Mouse (Mus musculus) neural tube, embryonic 15.5 days (tissue): ENCODE measurements around the gene Ggcx. TPM values are rescaled to one million over a fixed set of nuclear protein-coding genes. Genes with fewer than 3 reads are reported as not detected.

ENCODE experiments used
- ATAC-seq: fragments of 200-750 bp; cut with Nextera tagmentation; 2 replicates; pipeline ENCODE4 v1.8.0; 2017; ENCODE audit warnings: mild to moderate bottlenecking, moderate TSS enrichment, moderate library complexity; ENCODE audit not compliant: low FRiP score
- H3K27ac ChIP-seq: fragments of 300-500 bp; sonication (generic); replicated peaks from 2 replicates; pipeline ENCODE4 v1.5.1; 2015; ENCODE audit warnings: mild to moderate bottlenecking, inconsistent platforms
- H3K27me3 ChIP-seq: fragments of 300-500 bp; sonication (generic); replicated peaks from 2 replicates; pipeline ENCODE4 v1.6.1; 2015; ENCODE audit warnings: inconsistent platforms
- H3K36me3 ChIP-seq: fragments of 300-500 bp; sonication (generic); 2 replicates; pipeline ENCODE4 v1.6.1; 2015; ENCODE audit warnings: inconsistent platforms
- H3K4me1 ChIP-seq: fragments of 300-500 bp; sonication (generic); 2 replicates; pipeline ENCODE4 v1.6.1; 2015; ENCODE audit warnings: inconsistent platforms
- H3K4me2 ChIP-seq: fragments of 300-500 bp; sonication (generic); 2 replicates; pipeline ENCODE4 v1.6.1; 2015; ENCODE audit warnings: inconsistent platforms, mild to moderate bottlenecking, moderate library complexity
- H3K4me3 ChIP-seq: fragments of 300-500 bp; sonication (generic); replicated peaks from 2 replicates; pipeline ENCODE4 v1.5.1; 2015; ENCODE audit warnings: mild to moderate bottlenecking, inconsistent platforms
- H3K9ac ChIP-seq: fragments of 300-500 bp; sonication (generic); replicated peaks from 2 replicates; pipeline ENCODE4 v1.6.1; 2015; ENCODE audit warnings: mild to moderate bottlenecking, inconsistent platforms
- H3K9me3 ChIP-seq: fragments of 300-500 bp; sonication (generic); replicated peaks from 2 replicates; pipeline ENCODE4 v1.6.1; 2016; ENCODE audit warnings: inconsistent platforms
- WGBS: fragments of 180-500 bp; shearing (Covaris S2); methylation state at CpG from one replicate; pipeline ENCODE4 v1.1.7; 2015; ENCODE audit warnings: mixed read lengths; 5-methylcytosine and 5-hydroxymethylcytosine counted together
- polyA plus RNA-seq: library from polyadenylated mRNA; unstranded; fragments of >200 nt; fragmentation: Nextera tagmentation; extraction: Ambion mirVana; gene quantifications from 2 replicates; pipeline ENCODE4 v1.2.1, GENCODE M21; 2015

The Ggcx gene
- polyA plus RNA-seq, 1 experiment from 2014 or later, result 19.0 TPM

- ATAC-seq, result no peak
- Histone ChIP-seq H3K4me1 (no peaks in the 10 kb centered on the region; the same call in 1 of the 2 replicates), H3K9me3 (no peaks in the 10 kb centered on the region), H3K4me2 (no peak overlapping the region), H3K27me3 (peaks cover 14% of the 10 kb centered on the region), H3K36me3 (no peaks in the 10 kb centered on the region), H3K27ac (no peak overlapping the region), H3K9ac (no peak overlapping the region), H3K4me3 (no peak overlapping the region)
- 86% methylated on average over 15 of the region's 15 CpGs for WGBS
Observed at GRCm38 (mm10) chr6:72374820-72375563, 39.1 kb upstream of the Ggcx start.

DNA sequence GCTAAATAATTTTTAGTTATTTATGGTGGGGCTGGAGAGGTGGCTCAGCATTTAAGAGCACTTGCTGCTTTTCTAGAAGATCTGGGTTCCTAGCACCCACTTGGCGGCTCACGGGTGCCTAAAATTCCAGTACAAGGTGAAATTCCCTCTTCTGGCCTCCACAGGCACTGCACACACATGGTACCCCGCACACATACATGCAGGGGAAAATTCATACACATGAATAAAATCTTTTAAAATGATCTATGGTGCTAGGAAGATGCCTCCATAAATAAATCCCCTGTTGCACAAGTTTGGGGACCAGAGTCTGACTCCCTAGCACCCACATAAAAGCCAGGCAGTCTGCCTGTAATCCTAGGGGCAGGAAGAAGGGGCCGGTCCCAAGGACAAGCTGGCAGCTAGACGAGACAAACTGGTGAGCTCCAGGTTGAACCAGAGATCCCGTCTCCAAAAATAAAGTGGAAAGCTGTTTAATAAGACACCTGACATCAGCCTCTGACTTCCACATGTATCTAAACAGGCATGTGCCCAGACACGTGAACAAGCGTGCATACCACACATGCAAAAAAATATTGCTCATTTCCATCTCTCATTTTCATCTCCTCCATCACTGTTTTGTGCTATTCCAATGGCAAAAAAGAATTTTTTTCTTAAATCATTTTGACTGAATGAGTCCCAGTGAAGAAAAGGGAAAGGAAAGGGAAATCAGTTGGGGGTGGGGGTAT lies 35.4 kb upstream of the Ggcx start:
- H3K4me3 ChIP-seq, result no peak overlapping the region
- H3K4me2 ChIP-seq, result no peak overlapping the region
- no peak overlapping the region for H3K9ac ChIP-seq
- peaks cover 6% of the 10 kb centered on the region; the same call in 1 of the 2 replicates for H3K4me1 ChIP-seq
- no peak overlapping the region for H3K27ac ChIP-seq
- H3K9me3 ChIP-seq, result no peaks in the 10 kb centered on the region
- no peaks in the 10 kb centered on the region for H3K36me3 ChIP-seq
- WGBS, result 87% methylated on average over 8 of the region's 8 CpGs
- no peak for ATAC-seq
- peaks cover 28% of the 10 kb centered on the region for H3K27me3 ChIP-seq

GRCm38 (mm10) chr6:72379377-72380130 lies 34.6 kb upstream of the Ggcx start:
- H3K36me3 ChIP-seq, result no peaks in the 10 kb centered on the region
- 36% methylated on average over 7 of the region's 7 CpGs for WGBS
- peak overlapping the region; percentile 61 for H3K4me2 ChIP-seq
- peaks cover 6% of the 10 kb centered on the region; the same call in 1 of the 2 replicates for H3K4me1 ChIP-seq
- peak overlapping the region; percentile 41 for H3K4me3 ChIP-seq
- H3K9me3 ChIP-seq, result no peaks in the 10 kb centered on the region
- 0 out of 2 replicates have a peak overlapping the region, but pooled peaks have one; percentile 58 for H3K27ac ChIP-seq
- peaks cover 28% of the 10 kb centered on the region for H3K27me3 ChIP-seq
- no peak for ATAC-seq
- H3K9ac ChIP-seq, result peak overlapping the region; percentile 43; the same call in 1 of the 2 replicates

DNA sequence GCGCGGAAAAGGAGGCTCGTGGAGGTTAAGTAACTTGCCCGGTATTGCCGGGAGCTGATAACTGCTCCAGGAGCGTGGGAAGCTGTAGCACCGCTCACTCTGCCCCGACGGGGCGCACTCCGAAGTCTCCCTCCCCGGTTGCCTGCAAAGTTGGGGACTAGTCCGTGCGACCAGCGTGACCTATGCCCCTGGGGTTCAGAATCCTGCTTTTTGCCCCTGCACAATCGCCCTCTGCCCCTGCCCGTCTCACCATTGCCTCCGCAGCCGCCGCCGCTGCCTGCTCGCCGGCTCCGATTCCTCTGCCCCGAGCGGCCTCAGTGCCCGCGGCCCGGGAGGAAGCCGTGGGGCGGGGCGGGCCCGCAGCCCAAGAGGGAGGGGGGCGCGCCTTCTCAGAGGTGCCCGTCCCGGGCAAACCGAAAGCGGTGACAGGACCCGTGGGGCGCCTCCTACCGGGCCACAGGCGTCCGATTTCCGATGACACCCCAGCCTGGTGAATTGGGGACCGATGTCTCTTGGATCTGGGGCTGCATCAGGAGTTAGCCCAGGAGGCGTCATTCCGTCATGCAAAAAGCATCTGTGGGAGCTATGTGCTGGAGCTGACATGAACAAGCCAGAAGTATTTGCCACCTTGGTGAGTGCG lies 33.9 kb upstream of the Ggcx start, which contains the start of gene Vamp5:
Gene Vamp5 (minus strand): TSS at position 338 of the 640 bp plus-strand sequence.
- H3K4me1 ChIP-seq, result peaks cover 6% of the 10 kb centered on the region; the same call in 1 of the 2 replicates
- H3K4me3 ChIP-seq, result peak within 1 kb of the TSS; percentile 41
- no peaks in the 10 kb centered on the region for H3K36me3 ChIP-seq
- no peak for ATAC-seq
- H3K27ac ChIP-seq, result peak within 1 kb of the TSS; percentile 58; the same call in 1 of the 2 replicates
- H3K27me3 ChIP-seq, result peaks cover 28% of the 10 kb centered on the region
- H3K9ac ChIP-seq, result peak within 1 kb of the TSS; percentile 43
- 2% methylated on average over 47 of the region's 49 CpGs for WGBS
- peak within 1 kb of the TSS; percentile 61 for H3K4me2 ChIP-seq
- H3K9me3 ChIP-seq, result no peaks in the 10 kb centered on the region

- no peak overlapping the region for H3K4me2 ChIP-seq
- no peak overlapping the region for H3K27ac ChIP-seq
- no peak overlapping the region for H3K9ac ChIP-seq
- no peak overlapping the region for H3K4me3 ChIP-seq
- ATAC-seq, result no peak
- no peaks in the 10 kb centered on the region for H3K36me3 ChIP-seq
- H3K27me3 ChIP-seq, result peaks cover 28% of the 10 kb centered on the region
- 85% methylated on average over 6 of the region's 6 CpGs for WGBS
- peaks cover 6% of the 10 kb centered on the region; the same call in 1 of the 2 replicates for H3K4me1 ChIP-seq
- no peaks in the 10 kb centered on the region for H3K9me3 ChIP-seq
Observed at GRCm38 (mm10) chr6:72382494-72382893, 31.6 kb upstream of the Ggcx start.

DNA sequence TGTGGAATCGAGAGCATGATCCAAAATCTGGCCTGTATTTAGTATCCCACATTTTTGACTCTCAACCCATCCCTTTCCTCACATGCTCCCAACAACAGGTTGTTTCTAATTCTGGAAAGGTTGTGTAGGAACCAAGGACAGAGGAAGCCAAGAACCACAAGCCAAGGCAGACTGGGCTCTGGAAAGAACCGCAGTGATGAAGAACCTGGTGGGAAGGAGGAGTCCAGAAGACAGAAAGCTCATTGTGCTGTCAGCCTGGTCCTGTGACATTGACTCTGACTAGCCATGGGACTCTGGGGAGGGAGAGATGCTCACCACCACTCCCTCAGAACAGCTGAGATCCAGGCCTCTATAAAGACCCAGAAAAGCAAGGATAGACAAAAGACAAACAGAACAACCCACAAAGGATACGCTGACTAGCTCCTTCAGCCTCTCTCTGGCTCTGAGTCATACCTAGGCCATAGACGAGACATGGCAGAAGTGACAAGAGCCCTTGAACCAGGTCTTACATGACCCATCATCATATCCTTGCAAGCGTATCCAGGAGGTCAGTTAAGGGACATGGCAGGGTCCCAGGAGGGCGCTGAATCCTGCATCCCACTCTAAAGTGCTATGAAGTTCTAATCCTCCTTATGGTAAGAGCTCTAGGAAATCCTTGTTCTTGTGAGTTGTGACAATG lies 30.8 kb upstream of the Ggcx start:
- no peak for ATAC-seq
- no peaks in the 10 kb centered on the region for H3K36me3 ChIP-seq
- H3K4me1 ChIP-seq, result peaks cover 6% of the 10 kb centered on the region; the same call in 1 of the 2 replicates
- no peak overlapping the region for H3K4me3 ChIP-seq
- H3K27me3 ChIP-seq, result peaks cover 28% of the 10 kb centered on the region
- no peak overlapping the region for H3K4me2 ChIP-seq
- no peaks in the 10 kb centered on the region for H3K9me3 ChIP-seq
- no peak overlapping the region for H3K27ac ChIP-seq
- WGBS, result 88% methylated on average over 6 of the region's 6 CpGs
- H3K9ac ChIP-seq, result no peak overlapping the region

- no peaks in the 10 kb centered on the region for H3K36me3 ChIP-seq
- H3K9me3 ChIP-seq, result no peaks in the 10 kb centered on the region
- H3K9ac ChIP-seq, result no peak overlapping the region
- H3K27me3 ChIP-seq, result peaks cover 24% of the 10 kb centered on the region
- H3K4me1 ChIP-seq, result peaks cover 6% of the 10 kb centered on the region; the same call in 1 of the 2 replicates
- 96% methylated on average over 7 of the region's 7 CpGs for WGBS
- H3K4me2 ChIP-seq, result no peak overlapping the region
- H3K27ac ChIP-seq, result no peak overlapping the region
- ATAC-seq, result no peak
- H3K4me3 ChIP-seq, result no peak overlapping the region
Observed at GRCm38 (mm10) chr6:72383952-72384351, 30.2 kb upstream of the Ggcx start.

DNA sequence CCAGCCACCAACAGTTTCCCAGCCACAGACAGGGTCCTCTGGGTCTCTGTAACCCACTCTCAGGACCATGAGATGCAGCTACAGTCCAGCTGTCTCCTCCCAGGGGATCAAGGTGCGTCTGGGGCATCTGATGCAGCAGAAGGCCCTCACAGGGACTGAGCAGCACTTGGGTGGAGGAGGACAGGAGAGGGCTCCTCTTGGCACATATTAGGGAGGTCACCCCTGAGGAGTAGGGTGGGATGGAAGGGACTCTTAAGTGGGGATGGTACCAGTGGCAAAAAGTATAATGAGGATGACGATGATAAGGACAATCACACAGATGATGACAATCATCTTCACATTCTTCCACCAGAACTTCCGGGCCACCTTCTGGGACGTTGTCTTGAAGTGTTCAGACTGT lies 28.9 kb upstream of the Ggcx start:
- 84% methylated on average over 4 of the region's 4 CpGs for WGBS
- H3K27ac ChIP-seq, result no peak overlapping the region
- H3K4me3 ChIP-seq, result no peak overlapping the region
- H3K4me2 ChIP-seq, result no peak overlapping the region
- H3K4me1 ChIP-seq, result peaks cover 10% of the 10 kb centered on the region
- no peaks in the 10 kb centered on the region for H3K9me3 ChIP-seq
- no peaks in the 10 kb centered on the region for H3K36me3 ChIP-seq
- no peak for ATAC-seq
- peaks cover 20% of the 10 kb centered on the region for H3K27me3 ChIP-seq
- H3K9ac ChIP-seq, result no peak overlapping the region

- H3K9ac ChIP-seq, result no peak overlapping the region
- H3K4me2 ChIP-seq, result no peak overlapping the region
- peaks cover 12% of the 10 kb centered on the region for H3K4me1 ChIP-seq
- ATAC-seq, result no peak
- 91% methylated on average over 2 of the region's 2 CpGs for WGBS
- H3K27me3 ChIP-seq, result peaks cover 23% of the 10 kb centered on the region
- no peaks in the 10 kb centered on the region for H3K36me3 ChIP-seq
- no peak overlapping the region for H3K4me3 ChIP-seq
- no peak overlapping the region for H3K27ac ChIP-seq
- H3K9me3 ChIP-seq, result no peaks in the 10 kb centered on the region
Observed at GRCm38 (mm10) chr6:72386561-72386960, 27.5 kb upstream of the Ggcx start.

- no peak overlapping the region for H3K4me2 ChIP-seq
- ATAC-seq, result no peak
- peaks cover 21% of the 10 kb centered on the region for H3K27me3 ChIP-seq
- H3K27ac ChIP-seq, result no peak overlapping the region
- H3K9ac ChIP-seq, result no peak overlapping the region
- no peak overlapping the region for H3K4me3 ChIP-seq
- H3K4me1 ChIP-seq, result peaks cover 12% of the 10 kb centered on the region
- no peaks in the 10 kb centered on the region for H3K9me3 ChIP-seq
- WGBS, result 74% methylated on average over 3 of the region's 3 CpGs
- no peaks in the 10 kb centered on the region for H3K36me3 ChIP-seq
Observed at GRCm38 (mm10) chr6:72387816-72388215, 26.3 kb upstream of the Ggcx start.
